Mouse (Mus musculus) E14TG2a.4 (cell line): ENCODE measurements around the gene Tln2.

Experiments
- CTCF ChIP-seq: conservative IDR thresholded peaks from 2 replicates; pipeline ENCODE4 v1.5.1; 2014; ENCODE audit warnings: low read length
- NANOG ChIP-seq: IDR thresholded peaks from 2 replicates; pipeline ENCODE4 v1.6.1; 2014; ENCODE audit warnings: borderline replicate concordance, low read length, mixed read lengths

GRCm38 (mm10) chr9:67595221-67595620 lies 35.7 kb upstream of the Tln2 start:
- TF ChIP-seq CTCF, result no peak
- TF ChIP-seq NANOG, result no peak
